Mouse (Mus musculus): ENCODE measurements at regions not wholly inside any gene's neighbourhood (a gene's known extent, or its start where the extent isn't known, plus 50 kb on each side); places are given as distances from the start of the nearest gene placed in this dataset.

- DNase-seq: no peak
Observed at GRCm38 (mm10) chr3:65891594-65891993, 66.5 kb downstream of the Ccnl1 start.

- DNase-seq: no peak
Observed at GRCm38 (mm10) chr3:65891139-65891538, 66.9 kb downstream of the Ccnl1 start.

- DNase-seq: no peak
Observed at GRCm38 (mm10) chr3:65888921-65889320, 69.1 kb downstream of the Ccnl1 start.

DNA sequence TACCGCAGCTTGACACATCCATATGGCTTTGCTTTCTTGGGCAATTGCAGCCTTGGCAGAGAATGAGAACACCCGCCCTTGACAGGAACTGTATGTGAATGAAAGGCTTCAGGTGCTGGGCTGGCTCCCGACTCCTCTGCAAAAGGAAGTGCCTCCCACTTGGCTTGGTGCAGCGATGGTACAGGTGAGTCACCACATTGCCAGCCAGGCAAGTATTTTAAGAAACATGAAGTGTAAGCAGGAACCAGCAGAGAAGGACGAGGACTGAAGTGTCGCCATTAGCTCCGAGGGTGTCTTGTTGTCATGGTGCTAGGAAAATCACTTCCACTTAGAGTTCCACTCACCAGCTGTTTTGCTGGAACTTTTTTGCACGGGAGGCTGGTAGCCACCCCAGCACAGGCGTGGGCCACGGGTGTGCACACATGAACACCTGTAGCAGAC lies 73.5 kb downstream of the Ccnl1 start:
- DNase-seq: peak; percentile 34 to 41

DNA sequence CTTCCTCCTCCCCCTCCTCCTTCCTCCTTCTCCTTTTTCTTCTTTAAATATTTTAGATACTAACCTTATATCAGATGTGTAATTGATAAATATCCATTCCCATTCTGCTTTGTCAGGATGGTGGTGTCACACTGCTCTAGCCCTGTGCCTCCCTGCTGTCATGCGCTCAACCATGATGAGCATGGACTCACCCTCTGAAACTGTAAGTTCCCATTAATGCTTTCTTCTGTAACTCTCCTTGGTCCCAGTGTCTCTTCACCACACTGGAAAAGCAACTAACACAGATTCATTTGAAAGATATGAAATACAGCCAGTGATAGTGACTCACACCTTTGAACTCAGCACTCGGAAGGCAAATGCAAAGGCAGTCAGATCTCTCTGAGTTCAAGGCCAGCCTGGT lies 75.9 kb downstream of the Ccnl1 start:
- DNase-seq: no peak
